Mouse (Mus musculus) heart, embryonic 11.5 days (tissue): ENCODE data around the gene Cela1. TPM values are rescaled to one million over a fixed set of nuclear protein-coding genes. Genes with fewer than 3 reads are reported as not detected.
A peak's percentile ranks its signal among the peaks of the same experiment; 100 is the strongest.

Experiments
- ATAC-seq: fragments of 200-750 bp; cut with Nextera tagmentation; replicated peaks from 2 replicates; pipeline ENCODE4 v1.8.0; 2017; ENCODE audit warnings: moderate library complexity; ENCODE audit not compliant: insufficient number of reproducible peaks, low FRiP score, low TSS enrichment
- H3K27ac ChIP-seq: fragments of 300-500 bp; sonication (generic); 2 replicates; pipeline ENCODE4 v1.5.1; 2014; ENCODE audit warnings: mild to moderate bottlenecking, low read depth, low read length
- H3K27me3 ChIP-seq: fragments of 300-500 bp; sonication (generic); 2 replicates; pipeline ENCODE4 v1.6.1; 2014; ENCODE audit warnings: mild to moderate bottlenecking, low read length, mixed read lengths; ENCODE audit not compliant: control insufficient read depth, insufficient read depth
- H3K36me3 ChIP-seq: fragments of 300-500 bp; sonication (generic); 2 replicates; pipeline ENCODE4 v1.6.1; 2014; ENCODE audit warnings: mild to moderate bottlenecking, low read length, moderate library complexity, mixed read lengths; ENCODE audit not compliant: control insufficient read depth, insufficient read depth
- H3K4me1 ChIP-seq: fragments of 300-500 bp; sonication (generic); 2 replicates; pipeline ENCODE4 v1.6.1; 2014; ENCODE audit warnings: low read length; ENCODE audit not compliant: control insufficient read depth, insufficient read depth
- H3K4me2 ChIP-seq: fragments of 300-500 bp; sonication (generic); 2 replicates; pipeline ENCODE4 v1.6.1; 2014; ENCODE audit warnings: mild to moderate bottlenecking, moderate library complexity
- H3K4me3 ChIP-seq: fragments of 300-500 bp; sonication (generic); 2 replicates; pipeline ENCODE4 v1.5.1; 2014; ENCODE audit warnings: low read depth, low read length
- H3K9ac ChIP-seq: fragments of 300-500 bp; sonication (generic); 2 replicates; pipeline ENCODE4 v1.6.1; 2014; ENCODE audit warnings: mild to moderate bottlenecking, low read depth, low read length, moderate library complexity
- H3K9me3 ChIP-seq: fragments of 300-500 bp; sonication (generic); replicated peaks from 2 replicates; pipeline ENCODE4 v1.6.1; 2016; ENCODE audit warnings: low read length; ENCODE audit not compliant: control insufficient read depth
- WGBS: fragments of 180-500 bp; shearing (Covaris S2); extraction: QIAGEN DNeasy Blood & Tissue Kit; methylation state at CpG from one replicate; pipeline ENCODE4 v1.1.7; 2014; ENCODE audit not compliant: insufficient replicate concordance; 5-methylcytosine and 5-hydroxymethylcytosine counted together
- polyA plus RNA-seq: library from polyadenylated mRNA; unstranded; fragments of >200 nt; fragmentation: Nextera tagmentation; extraction: Ambion mirVana; gene quantifications from 2 replicates; pipeline ENCODE4 v1.2.1, GENCODE M21; 2014

Cela1 gene
- polyA plus RNA-seq, 1 experiment from 2014 or later: 1.6 TPM

DNA sequence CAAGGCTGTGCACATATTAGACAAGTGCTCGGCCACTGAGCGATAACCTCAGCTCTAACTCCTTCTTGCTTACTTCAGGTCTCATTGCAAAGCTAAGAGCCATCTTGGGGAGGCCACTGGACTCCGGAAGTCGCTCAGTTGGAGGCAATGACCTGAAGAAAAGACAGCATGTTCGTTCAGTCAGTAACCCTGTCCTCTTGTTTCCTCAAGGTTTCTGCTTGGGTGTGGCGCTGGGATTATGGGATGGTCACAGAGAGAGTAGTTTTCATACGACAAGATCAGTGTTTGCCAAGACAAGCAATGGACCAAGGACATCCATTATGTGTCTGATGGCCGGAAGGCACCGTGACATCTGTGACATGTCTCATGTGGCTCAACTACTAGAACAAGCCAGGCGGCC, 13.2 kb downstream of the Cela1 start:
- Histone ChIP-seq H3K36me3 (no peaks in the 10 kb centered on the region), H3K9ac (no peak overlapping the region), H3K4me2 (no peak overlapping the region), H3K4me3 (no peak overlapping the region), H3K4me1 (peaks cover 19% of the 10 kb centered on the region), H3K27ac (peak overlapping the region; percentile 64; the same call in 1 of the 2 replicates), H3K27me3 (no peaks in the 10 kb centered on the region), H3K9me3 (no peaks in the 10 kb centered on the region)
- ATAC-seq: no peak
- WGBS: 79% methylated on average over 10 of the region's 10 CpGs

DNA sequence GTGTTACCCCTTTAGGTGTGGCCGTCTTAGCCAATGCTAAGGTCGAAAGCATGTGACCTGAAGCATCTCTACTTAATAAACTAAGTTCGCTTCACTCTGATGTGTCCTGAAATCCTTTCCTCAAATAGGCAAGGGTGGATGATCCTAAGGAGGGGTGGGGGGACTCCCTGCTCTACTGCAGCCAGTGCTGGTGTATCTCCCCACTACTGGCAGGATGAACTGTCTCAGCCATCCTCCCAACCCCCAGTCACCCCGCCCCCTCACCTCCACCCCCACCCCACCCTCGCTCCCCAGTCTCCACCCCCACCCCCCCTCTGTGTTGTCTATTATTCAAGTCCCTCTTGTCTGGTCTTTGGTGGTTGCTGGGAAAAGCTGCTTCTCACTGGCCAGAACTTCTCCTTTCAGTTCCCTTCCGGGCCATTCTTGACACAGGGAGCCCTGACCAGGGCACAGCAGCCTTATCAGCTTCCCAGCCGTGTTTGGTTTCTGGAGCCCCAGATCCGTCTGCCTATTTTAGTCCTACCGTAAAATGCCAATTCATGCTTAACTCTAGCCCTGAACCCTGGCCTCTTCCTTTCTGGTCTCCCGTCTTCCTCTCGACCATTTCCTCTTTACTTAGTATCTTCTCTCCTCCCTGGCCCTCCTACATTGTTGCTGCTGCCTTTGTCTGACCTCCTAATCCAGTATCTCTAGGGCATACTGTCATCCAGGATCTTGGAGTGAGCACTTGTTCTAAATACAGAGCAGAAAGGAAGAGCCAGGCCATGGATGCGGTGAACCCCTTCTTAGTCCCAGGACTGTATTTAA, 13.9 kb downstream of the Cela1 start:
- H3K9ac ChIP-seq: 0 out of 2 replicates have a peak overlapping the region, but pooled peaks have one; percentile 43
- H3K9me3 ChIP-seq: no peaks in the 10 kb centered on the region
- 23% methylated on average over 12 of the region's 12 CpGs for WGBS
- H3K4me2 ChIP-seq: peak overlapping the region; percentile 32
- no peak overlapping the region for H3K4me3 ChIP-seq
- H3K27ac ChIP-seq: peak overlapping the region; percentile 64
- ATAC-seq: no peak; the same call in 1 of the 2 replicates
- no peaks in the 10 kb centered on the region for H3K27me3 ChIP-seq
- no peaks in the 10 kb centered on the region for H3K36me3 ChIP-seq
- H3K4me1 ChIP-seq: peaks cover 19% of the 10 kb centered on the region

DNA sequence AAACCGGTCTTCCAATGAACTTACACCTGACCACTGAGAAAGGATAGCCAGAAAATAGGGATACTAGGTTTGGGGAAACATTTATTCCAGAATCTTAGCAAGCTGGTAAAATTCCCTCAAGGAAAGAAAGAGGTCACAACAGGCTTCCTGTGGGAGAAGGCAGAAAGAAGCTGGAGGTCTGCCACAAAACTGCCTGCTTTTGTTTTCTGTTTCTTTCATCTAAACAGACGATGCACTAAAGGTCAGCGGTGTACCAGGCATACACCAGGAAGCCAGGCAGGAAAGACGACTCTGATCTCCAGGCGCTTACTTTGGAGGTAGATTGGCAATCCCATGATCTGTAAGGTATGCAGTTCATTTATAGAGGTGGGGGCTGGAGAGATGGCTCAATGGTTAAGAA, 16.9 kb downstream of the Cela1 start:
- H3K27me3 ChIP-seq: no peaks in the 10 kb centered on the region
- no peak overlapping the region for H3K4me2 ChIP-seq
- ATAC-seq: no peak
- H3K9ac ChIP-seq: no peak overlapping the region
- 76% methylated on average over 5 of the region's 5 CpGs for WGBS
- no peak overlapping the region for H3K27ac ChIP-seq
- H3K4me3 ChIP-seq: no peak overlapping the region
- H3K36me3 ChIP-seq: no peaks in the 10 kb centered on the region
- no peaks in the 10 kb centered on the region for H3K9me3 ChIP-seq
- peaks cover 29% of the 10 kb centered on the region for H3K4me1 ChIP-seq

DNA sequence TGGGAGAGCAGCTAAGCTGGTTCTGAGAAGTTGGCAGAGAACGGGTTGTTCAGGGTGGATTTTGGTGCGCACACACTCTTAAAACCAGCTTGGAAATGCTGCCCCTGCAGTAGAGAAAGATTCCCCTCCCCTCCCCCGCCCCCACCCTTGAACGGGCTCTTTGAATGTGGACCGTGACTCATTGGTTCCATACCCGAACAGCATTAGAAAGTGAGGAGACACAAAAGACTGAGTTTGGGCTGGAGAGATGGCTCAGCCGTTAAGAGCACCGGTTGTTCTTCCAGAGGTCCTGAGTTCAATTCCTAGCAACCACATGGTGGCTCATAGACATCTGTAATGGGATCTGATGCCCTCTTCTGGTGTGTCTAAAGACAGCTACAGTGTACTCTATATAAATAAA, 17.7 kb downstream of the Cela1 start:
- 71% methylated on average over 8 of the region's 8 CpGs for WGBS
- Histone ChIP-seq H3K9ac (no peak overlapping the region), H3K4me1 (peaks cover 27% of the 10 kb centered on the region), H3K4me2 (no peak overlapping the region), H3K27ac (no peak overlapping the region), H3K4me3 (no peak overlapping the region), H3K9me3 (no peaks in the 10 kb centered on the region), H3K27me3 (no peaks in the 10 kb centered on the region), H3K36me3 (no peaks in the 10 kb centered on the region)
- ATAC-seq: no peak

DNA sequence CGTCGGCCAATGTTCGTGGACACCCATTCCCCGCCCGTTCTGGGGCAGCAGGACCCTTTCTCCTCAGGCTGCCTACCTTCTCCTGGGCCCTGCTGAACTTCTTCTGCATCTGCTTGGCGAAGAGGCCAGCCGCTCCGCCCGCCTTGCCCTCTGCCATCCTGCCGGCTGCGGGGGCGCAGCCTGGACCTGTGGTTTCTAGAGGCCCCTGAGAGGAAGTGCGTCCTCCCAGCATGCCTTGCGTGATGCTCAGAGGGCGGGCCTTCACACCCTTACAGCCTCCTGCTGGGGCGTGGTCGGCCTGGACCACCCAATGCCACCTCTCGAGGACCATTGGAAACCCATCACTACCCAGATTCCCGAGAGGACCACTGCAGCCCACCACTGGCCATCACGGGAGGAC, 18.4 kb downstream of the Cela1 start, which contains the start of gene Bin2:
Gene Bin2 (minus strand): TSS at position 217 of the 400 bp plus-strand sequence.
- WGBS: 83% methylated on average over 20 of the region's 20 CpGs
- no peak within 1 kb of the TSS for H3K4me3 ChIP-seq
- no peaks in the 10 kb centered on the region for H3K9me3 ChIP-seq
- ATAC-seq: no peak
- H3K9ac ChIP-seq: no peak within 1 kb of the TSS
- no peak within 1 kb of the TSS for H3K27ac ChIP-seq
- no peak within 1 kb of the TSS for H3K4me2 ChIP-seq
- no peaks in the 10 kb centered on the region for H3K27me3 ChIP-seq
- H3K4me1 ChIP-seq: peaks cover 23% of the 10 kb centered on the region
- H3K36me3 ChIP-seq: no peaks in the 10 kb centered on the region

DNA sequence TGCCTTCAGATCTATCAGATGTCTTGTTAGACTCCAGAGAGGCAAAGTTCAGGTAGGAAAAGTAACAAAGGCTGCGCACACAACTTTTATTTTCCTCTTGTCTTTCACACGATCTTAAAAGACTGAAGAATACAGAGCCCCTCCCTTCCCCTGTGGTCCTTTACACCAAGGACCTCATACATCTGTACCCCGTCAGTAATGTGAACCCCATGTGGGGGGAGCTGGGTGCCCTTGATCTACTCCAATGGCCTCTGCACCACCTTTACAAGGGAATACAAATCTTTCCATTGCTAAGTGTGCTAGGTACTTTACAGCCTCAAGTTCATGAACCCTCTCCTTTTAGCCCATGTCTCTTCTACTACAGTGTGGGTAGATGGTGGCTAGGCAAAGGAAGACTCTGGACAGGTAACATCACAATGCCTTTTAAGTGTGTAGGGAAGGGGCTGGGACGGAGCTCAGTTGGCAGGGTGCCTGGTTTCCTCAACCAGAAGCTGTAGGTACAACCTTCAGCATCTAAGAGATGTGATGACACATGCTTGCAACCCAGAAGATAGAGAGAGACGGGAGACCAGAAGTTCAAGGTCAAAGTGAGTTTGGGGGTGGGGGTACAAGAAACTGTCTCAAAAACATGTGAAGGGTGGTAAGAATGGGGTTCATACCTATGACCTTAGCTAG, 19.7 kb downstream of the Cela1 start:
- Histone ChIP-seq H3K4me3 (no peak overlapping the region), H3K9me3 (no peaks in the 10 kb centered on the region), H3K36me3 (no peaks in the 10 kb centered on the region), H3K9ac (no peak overlapping the region), H3K27ac (no peak overlapping the region), H3K27me3 (no peaks in the 10 kb centered on the region; the same call in 1 of the 2 replicates), H3K4me2 (no peak overlapping the region), H3K4me1 (peaks cover 11% of the 10 kb centered on the region; the same call in 1 of the 2 replicates)
- no peak for ATAC-seq
- 65% methylated on average over 5 of the region's 5 CpGs for WGBS

DNA sequence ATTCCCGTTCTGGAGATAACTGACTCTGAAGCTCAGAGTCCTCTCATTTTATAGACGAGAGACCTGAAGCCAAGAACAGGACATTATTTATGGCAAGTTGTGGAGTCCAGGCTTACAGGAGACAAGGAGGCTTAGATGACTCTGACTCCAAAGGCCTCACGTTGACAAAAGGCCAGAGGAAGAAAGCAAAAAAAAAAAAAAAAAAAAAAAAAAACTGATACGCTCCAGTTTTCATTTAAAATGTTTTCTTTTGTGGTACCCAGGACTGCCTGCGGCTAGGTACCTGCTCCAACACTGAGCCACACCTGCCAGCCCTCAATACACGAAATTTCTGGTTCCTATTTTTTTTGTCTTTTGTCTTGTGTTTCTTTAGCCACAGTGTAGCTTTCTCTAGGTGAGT, 20.3 kb downstream of the Cela1 start:
- Histone ChIP-seq H3K27ac (no peak overlapping the region), H3K27me3 (no peaks in the 10 kb centered on the region; the same call in 1 of the 2 replicates), H3K36me3 (no peaks in the 10 kb centered on the region), H3K4me1 (peaks cover 11% of the 10 kb centered on the region; the same call in 1 of the 2 replicates), H3K4me3 (no peak overlapping the region), H3K9me3 (no peaks in the 10 kb centered on the region), H3K4me2 (no peak overlapping the region), H3K9ac (no peak overlapping the region)
- no peak for ATAC-seq
- WGBS: 50% methylated on average over 6 of the region's 6 CpGs

DNA sequence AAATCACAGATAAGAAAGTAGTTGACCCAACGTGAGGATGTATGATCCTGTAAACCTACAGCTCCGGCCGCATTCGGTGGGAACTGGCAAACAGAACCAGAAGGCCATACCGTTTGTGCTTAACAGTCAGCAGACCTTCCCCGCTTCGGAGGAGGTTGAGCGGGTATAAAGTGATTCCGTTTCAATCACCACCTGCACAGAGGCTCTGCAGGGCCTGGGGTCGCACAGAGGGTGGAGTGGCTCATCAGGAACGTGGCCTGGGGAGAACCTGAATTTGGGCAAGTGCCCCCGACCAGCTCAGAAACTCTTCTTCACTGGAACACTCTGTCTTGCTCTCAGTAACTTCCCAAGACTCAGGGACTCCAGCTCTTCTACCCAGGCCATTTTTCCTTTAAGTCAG, 20.9 kb downstream of the Cela1 start:
- Histone ChIP-seq H3K36me3 (no peaks in the 10 kb centered on the region), H3K4me1 (peaks cover 11% of the 10 kb centered on the region; the same call in 1 of the 2 replicates), H3K4me2 (peak overlapping the region; percentile 12; the same call in 1 of the 2 replicates), H3K27ac (peak overlapping the region; percentile 32; the same call in 1 of the 2 replicates), H3K4me3 (no peak overlapping the region), H3K9ac (no peak overlapping the region), H3K9me3 (no peaks in the 10 kb centered on the region), H3K27me3 (no peaks in the 10 kb centered on the region; the same call in 1 of the 2 replicates)
- no peak for ATAC-seq
- WGBS: 10% methylated on average over 12 of the region's 12 CpGs
